Mouse (Mus musculus) yolk sac, embryonic 10.5 days (tissue): ENCODE data around the gene Zfp711.

Source experiments
- DNase-seq: peaks from one replicate; pipeline ENCODE4 v3.0.0-alpha.2; 2017; ENCODE audit warnings: low spot score

Zfp711 gene

GRCm38 (mm10) chrX:112600511-112601305 lies at the start of gene Zfp711:
Gene Zfp711 (plus strand): TSS chrX:112600526.
- peak; percentile 71 for DNase-seq

- no peak for DNase-seq
Measured at GRCm38 (mm10) chrX:112567716-112568115, 32.6 kb upstream of the Zfp711 start.

- peak; percentile 19 for DNase-seq
Measured at GRCm38 (mm10) chrX:112601306-112602120, 1.2 kb downstream of the Zfp711 start.

GRCm38 (mm10) chrX:112675525-112675924 lies 75.2 kb downstream of the Zfp711 start:
- DNase-seq, result peak; percentile 1

- DNase-seq, result peak; percentile 18
Measured at GRCm38 (mm10) chrX:112680605-112681004, 80.3 kb downstream of the Zfp711 start.
